Mouse (Mus musculus) cortical plate, adult 2 months (tissue): ENCODE data around the gene Tgm1. TPM values are rescaled to one million over a fixed set of nuclear protein-coding genes. Genes with fewer than 3 reads are reported as not detected.
A peak's percentile ranks its signal among the peaks of the same experiment; 100 is the strongest.

ENCODE experiments used
- H3K27ac ChIP-seq: fragments of 200-500 bp; 2 replicates; pipeline ENCODE4 v1.5.1; 2012; ENCODE audit warnings: low read length, control low read depth, inconsistent platforms; ENCODE audit not compliant: insufficient read depth
- H3K4me1 ChIP-seq: fragments of 200-500 bp; 2 replicates; pipeline ENCODE4 v1.6.1; 2011; ENCODE audit warnings: low read length; ENCODE audit not compliant: control insufficient read depth, insufficient read depth
- H3K4me3 ChIP-seq: fragments of 200-500 bp; 2 replicates; pipeline ENCODE4 v1.5.1; 2011; ENCODE audit warnings: mild to moderate bottlenecking, low read length, control low read depth; ENCODE audit not compliant: insufficient read depth
- CTCF ChIP-seq: fragments of 200-500 bp; IDR thresholded peaks from 2 replicates; pipeline ENCODE4 v1.5.1; 2011; ENCODE audit warnings: mild to moderate bottlenecking, control low read depth, low read length; ENCODE audit not compliant: insufficient read depth; ENCODE audit errors: extremely low read depth
- POLR2A ChIP-seq: fragments of 200-500 bp; IDR thresholded peaks from 2 replicates; pipeline ENCODE4 v1.6.1; 2011; ENCODE audit warnings: mild to moderate bottlenecking, low read length, control low read depth; ENCODE audit not compliant: insufficient read depth; ENCODE audit errors: extremely low read depth
- polyA plus RNA-seq: library from polyadenylated mRNA; depleted of rRNA; stranded (reverse); fragments of >200 nt; gene quantifications from 2 replicates; pipeline ENCODE4 v1.2.3, GENCODE M21; 2012

Tgm1 gene
- polyA plus RNA-seq, 1 experiment: 0.08 TPM

GRCm38 (mm10) chr14:55727889-55728685 is 14.4 kb upstream of the Tgm1 start:
- Histone ChIP-seq H3K27ac (no peak overlapping the region), H3K4me1 (peaks cover 2% of the 10 kb centered on the region; the same call in 1 of the 2 replicates), H3K4me3 (no peak overlapping the region)
- no peak for TF ChIP-seq CTCF
- no peak for TF ChIP-seq POLR2A

DNA sequence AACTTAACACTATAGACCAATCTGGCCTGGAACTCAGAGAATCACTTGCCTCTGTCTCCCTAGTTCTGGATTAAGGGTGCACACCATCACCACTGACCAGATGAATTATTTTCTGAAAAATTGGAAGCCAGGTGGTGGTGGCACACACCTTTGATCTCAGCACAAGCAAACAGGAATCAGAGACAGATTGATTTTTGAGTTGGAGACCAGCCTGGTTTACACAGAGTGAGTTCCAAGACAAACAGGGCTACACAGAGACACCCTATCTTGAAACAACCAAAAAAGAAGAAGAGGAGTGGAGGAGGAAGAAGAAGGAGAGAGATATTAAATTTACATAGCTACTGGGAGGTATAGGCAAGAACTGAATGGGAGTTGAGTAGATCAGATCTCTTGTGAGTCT is 12.5 kb upstream of the Tgm1 start:
- H3K4me1 ChIP-seq: peaks cover 2% of the 10 kb centered on the region; the same call in 1 of the 2 replicates
- H3K27ac ChIP-seq: no peak overlapping the region
- no peak overlapping the region for H3K4me3 ChIP-seq
- TF ChIP-seq POLR2A (no peak), CTCF (no peak)

DNA sequence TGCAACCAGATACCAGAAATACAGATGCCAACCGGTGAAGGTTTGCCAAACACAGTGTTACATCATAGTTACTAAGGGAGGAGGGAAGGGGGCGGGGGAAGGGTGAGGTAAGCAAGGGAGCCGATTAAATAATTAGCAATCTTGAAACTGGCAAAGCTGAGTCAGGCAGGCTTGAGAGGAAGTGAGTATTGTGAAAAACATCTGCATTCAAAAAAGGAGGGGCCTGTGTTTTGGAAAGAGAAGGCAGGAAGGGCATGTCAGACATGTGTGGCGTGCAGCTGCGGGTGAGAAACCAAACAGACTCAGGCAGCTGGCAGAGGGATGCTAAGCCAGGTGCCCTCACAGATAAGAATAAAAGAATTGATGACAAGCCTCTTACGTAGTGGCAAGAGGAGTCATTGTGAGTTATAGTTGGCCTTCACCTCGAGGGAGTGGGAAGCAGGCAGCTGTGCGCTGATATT is 10.7 kb upstream of the Tgm1 start:
- Histone ChIP-seq H3K4me3 (no peak overlapping the region), H3K4me1 (no peaks in the 10 kb centered on the region), H3K27ac (no peak overlapping the region)
- TF ChIP-seq CTCF (no peak), POLR2A (no peak)

GRCm38 (mm10) chr14:55723433-55723832 is 9.7 kb upstream of the Tgm1 start:
- Histone ChIP-seq H3K27ac (no peak overlapping the region), H3K4me3 (no peak overlapping the region), H3K4me1 (no peaks in the 10 kb centered on the region)
- no peak for TF ChIP-seq CTCF
- TF ChIP-seq POLR2A: no peak

DNA sequence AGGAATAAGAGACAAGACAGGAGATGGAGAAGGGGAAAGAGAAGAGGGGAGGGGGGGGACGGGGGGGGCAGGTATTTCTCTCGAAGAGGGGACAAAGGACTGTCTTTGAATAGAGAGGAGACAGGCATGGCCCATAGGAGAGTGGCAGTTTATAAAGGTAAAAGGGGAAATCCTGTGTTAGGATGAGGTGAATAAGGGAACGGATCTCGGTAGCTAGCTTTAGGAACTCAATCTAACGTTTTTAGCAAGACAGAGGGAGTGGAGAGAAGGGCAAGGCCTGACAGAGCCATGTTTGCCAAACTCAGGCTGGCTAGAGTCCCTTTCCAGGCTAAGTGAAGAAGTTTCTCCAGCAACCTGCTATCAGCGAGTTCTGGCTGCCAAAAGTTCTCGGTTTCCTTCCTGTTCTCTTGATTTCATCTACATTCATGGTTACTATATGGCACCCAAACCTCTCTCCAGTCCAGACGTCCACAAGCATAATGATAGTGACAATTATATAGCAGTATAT is 8.8 kb upstream of the Tgm1 start:
- no peak for TF ChIP-seq CTCF
- no peak for TF ChIP-seq POLR2A
- Histone ChIP-seq H3K4me3 (peak overlapping the region; percentile 62), H3K27ac (no peak overlapping the region), H3K4me1 (no peaks in the 10 kb centered on the region)

DNA sequence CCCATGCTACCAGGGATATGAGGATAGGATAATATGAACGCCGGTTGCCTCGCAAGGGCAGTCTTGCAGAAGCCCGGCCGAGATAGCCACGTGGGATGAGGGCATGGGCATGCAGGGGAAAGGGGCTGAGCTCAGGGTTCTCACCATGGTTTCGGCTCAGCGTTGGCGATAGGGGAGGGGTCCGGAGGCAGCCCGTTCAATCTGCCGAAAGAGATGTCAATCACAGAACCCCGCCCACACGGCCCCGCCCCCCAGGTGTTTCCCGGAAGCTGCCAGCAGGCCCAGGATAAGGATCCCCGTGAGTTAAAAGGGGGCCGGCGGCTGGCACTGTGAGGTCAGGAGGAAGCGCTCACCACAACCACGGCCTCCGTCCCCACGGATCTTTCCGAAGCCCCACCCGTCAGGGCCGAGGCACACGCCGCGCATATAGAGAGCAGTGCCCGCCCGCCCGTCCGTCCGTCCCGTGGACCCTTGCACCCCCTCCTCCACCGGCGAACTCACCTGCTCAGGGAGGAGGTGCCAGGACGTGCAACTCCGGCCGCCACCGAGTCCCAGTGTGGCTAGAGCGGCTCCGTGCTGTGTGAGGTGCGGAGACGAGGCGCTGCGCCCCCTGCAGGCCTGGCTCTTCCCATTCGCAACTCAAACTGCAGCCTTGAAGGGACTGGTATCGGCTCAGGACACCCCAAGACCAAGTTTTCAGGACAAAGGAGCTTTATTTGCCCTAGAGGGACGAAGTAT is 8.1 kb upstream of the Tgm1 start, which contains the start of gene Rabggta:
TSS of gene Rabggta (minus strand) at position 564 of the 738 bp plus-strand sequence.
- TF ChIP-seq POLR2A (peak; percentile 46; the same call in 1 of the 2 replicates), CTCF (peak; percentile 81)
- H3K4me1 ChIP-seq: no peaks in the 10 kb centered on the region
- H3K4me3 ChIP-seq: peak within 1 kb of the TSS; percentile 62
- no peak within 1 kb of the TSS for H3K27ac ChIP-seq

DNA sequence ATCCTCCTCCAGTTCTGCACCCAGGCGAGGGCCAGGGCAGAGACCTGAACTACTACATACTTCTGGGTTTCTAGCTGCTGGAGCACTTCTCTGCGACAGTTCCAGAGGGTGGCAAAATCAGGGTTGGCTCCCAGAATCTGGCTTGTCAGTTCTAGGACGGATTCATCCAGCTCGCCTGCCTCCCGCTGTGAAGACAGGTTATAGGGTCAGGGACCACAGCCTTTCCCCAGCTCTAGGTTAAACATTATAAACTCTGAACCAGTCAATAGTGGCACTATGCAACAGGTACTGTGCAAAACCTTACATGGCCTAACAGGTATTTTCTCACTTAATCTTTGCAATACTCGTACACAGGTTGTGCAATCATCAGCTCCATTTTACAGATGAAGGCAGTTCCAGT is 7.3 kb upstream of the Tgm1 start:
- no peak for TF ChIP-seq CTCF
- TF ChIP-seq POLR2A: no peak

GRCm38 (mm10) chr14:55720666-55721065 is 6.9 kb upstream of the Tgm1 start:
- TF ChIP-seq CTCF (no peak), POLR2A (no peak)
- H3K27ac ChIP-seq: no peak overlapping the region
- H3K4me3 ChIP-seq: no peak overlapping the region
- no peaks in the 10 kb centered on the region for H3K4me1 ChIP-seq

More for the DNA sequence above, 7.3 kb upstream of the Tgm1 start:
- no peaks in the 10 kb centered on the region for H3K4me1 ChIP-seq
- H3K4me3 ChIP-seq: peak overlapping the region; percentile 62; the same call in 1 of the 2 replicates
- no peak overlapping the region for H3K27ac ChIP-seq

DNA sequence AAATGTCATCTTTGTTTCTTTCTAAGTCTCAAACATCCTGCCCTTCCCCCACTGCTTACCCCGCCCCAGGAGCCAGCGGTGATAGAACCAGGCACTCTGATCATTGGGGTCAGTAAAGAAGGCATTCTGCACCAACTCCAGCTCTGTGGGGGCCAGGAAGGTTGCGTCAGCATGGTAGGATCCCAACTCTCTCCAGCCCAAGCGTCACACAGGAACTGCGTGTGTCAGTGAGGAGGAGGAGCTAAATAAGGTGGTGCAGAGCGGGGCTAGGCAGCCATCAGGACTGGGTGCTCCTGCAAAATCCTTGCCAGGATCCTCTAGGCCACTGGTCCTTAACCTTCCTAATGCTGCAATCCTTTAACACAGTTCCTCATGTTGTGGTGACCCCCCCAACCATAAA is 6.0 kb upstream of the Tgm1 start:
- TF ChIP-seq POLR2A (no peak), CTCF (no peak)
- Histone ChIP-seq H3K4me1 (no peaks in the 10 kb centered on the region), H3K27ac (no peak overlapping the region), H3K4me3 (no peak overlapping the region)
